Mouse (Mus musculus) heart, adult 2 months (tissue): ENCODE measurements at regions not wholly inside any gene's neighbourhood (a gene's known extent, or its start where the extent isn't known, plus 50 kb on each side); places are given as distances from the start of the nearest gene placed in this dataset.

ENCODE experiments used
- CTCF ChIP-seq: fragments of 200-600 bp; IDR thresholded peaks from 2 replicates; pipeline ENCODE4 v1.8.1; 2022; ENCODE audit warnings: antibody characterized with exemption, mild to moderate bottlenecking, moderate library complexity
- POLR2A ChIP-seq: fragments of 200-500 bp; IDR thresholded peaks from 2 replicates; pipeline ENCODE4 v1.6.1; 2011; ENCODE audit warnings: mild to moderate bottlenecking, low read depth, low read length, control low read depth; ENCODE audit not compliant: insufficient read depth

GRCm38 (mm10) chr8:62284378-62285110, 161.6 kb upstream of the Anxa10 start:
- TF ChIP-seq CTCF: no peak
- TF ChIP-seq POLR2A: no peak
